Mouse (Mus musculus): Measurements from ENCODE around the gene Maf.
A peak's percentile ranks its signal among the peaks of the same experiment; 100 is the strongest.

Maf gene

GRCm38 (mm10) chr8:115705591-115706110 lies 1.9 kb downstream of the Maf start:
- peak; percentile 73 for DNase-seq (ENCODE audit: low spot score)

GRCm38 (mm10) chr8:115703056-115703455 lies 4.5 kb downstream of the Maf start:
- no peak for DNase-seq (ENCODE audit: low spot score)

- DNase-seq (ENCODE audit: low spot score) = no peak
Observed at GRCm38 (mm10) chr8:115701001-115701400, 6.6 kb downstream of the Maf start.

GRCm38 (mm10) chr8:115699151-115699550 lies 8.4 kb downstream of the Maf start:
- DNase-seq (ENCODE audit: low spot score) = no peak

GRCm38 (mm10) chr8:115697410-115697809 lies 10.2 kb downstream of the Maf start:
- no peak for DNase-seq (ENCODE audit: low spot score)

- DNase-seq (ENCODE audit: low spot score) = no peak
Observed at GRCm38 (mm10) chr8:115696661-115697060, 10.9 kb downstream of the Maf start.

GRCm38 (mm10) chr8:115687349-115687748 lies 20.2 kb downstream of the Maf start:
- DNase-seq (ENCODE audit: low spot score) = no peak

- no peak for DNase-seq (ENCODE audit: low spot score)
Observed at GRCm38 (mm10) chr8:115683309-115683708, 24.3 kb downstream of the Maf start.

GRCm38 (mm10) chr8:115679539-115679938 lies 28.1 kb downstream of the Maf start:
- no peak for DNase-seq (ENCODE audit: low spot score)

GRCm38 (mm10) chr8:115664866-115665265 lies 42.7 kb downstream of the Maf start:
- no peak for DNase-seq (ENCODE audit: low spot score)

GRCm38 (mm10) chr8:115650110-115650521 lies 57.5 kb downstream of the Maf start:
- peak; percentile 17 for DNase-seq (ENCODE audit: low spot score)

- no peak for DNase-seq (ENCODE audit: low spot score)
Observed at GRCm38 (mm10) chr8:115645139-115645538, 62.5 kb downstream of the Maf start.

GRCm38 (mm10) chr8:115641936-115642335 lies 65.7 kb downstream of the Maf start:
- no peak for DNase-seq (ENCODE audit: low spot score)

- DNase-seq (ENCODE audit: low spot score) = no peak
Observed at GRCm38 (mm10) chr8:115639951-115640350, 67.6 kb downstream of the Maf start.

GRCm38 (mm10) chr8:115636751-115637150 lies 70.8 kb downstream of the Maf start:
- DNase-seq (ENCODE audit: low spot score) = no peak

Data from yolk sac, embryonic 10.5 days (tissue).